Mouse (Mus musculus) embryo, embryonic 11.5 days (tissue): Measurements from ENCODE around the gene Sbf2.
"Not testable (repeated sequence)": the region's sequence is repeated elsewhere in the genome, so short reads cannot be mapped to it uniquely, and the experiment has no call there.

Experiments used
- DNase-seq: peaks from one replicate; pipeline ENCODE4 v3.0.0-alpha.2; 2012; ENCODE audit warnings: low read depth, low spot score

The Sbf2 gene

GRCm38 (mm10) chr7:110583705-110584104 is 31.0 kb downstream of the Sbf2 start:
- no peak for DNase-seq

GRCm38 (mm10) chr7:110565815-110566549 is 48.7 kb downstream of the Sbf2 start:
- DNase-seq, result no peak

GRCm38 (mm10) chr7:110561647-110562046 is 53.1 kb downstream of the Sbf2 start:
- DNase-seq, result no peak

- DNase-seq, result no peak
Measured at GRCm38 (mm10) chr7:110557001-110557400, 57.7 kb downstream of the Sbf2 start.

GRCm38 (mm10) chr7:110556221-110556620 is 58.5 kb downstream of the Sbf2 start:
- DNase-seq, result peak; percentile 2

GRCm38 (mm10) chr7:110555260-110555659 is 59.5 kb downstream of the Sbf2 start:
- DNase-seq, result no peak

- DNase-seq, result no peak
Measured at GRCm38 (mm10) chr7:110548268-110548667, 66.5 kb downstream of the Sbf2 start.

- DNase-seq, result no peak
Measured at GRCm38 (mm10) chr7:110543341-110543740, 71.4 kb downstream of the Sbf2 start.

GRCm38 (mm10) chr7:110539266-110539665 is 75.5 kb downstream of the Sbf2 start:
- no peak for DNase-seq

GRCm38 (mm10) chr7:110530295-110530694 is 84.4 kb downstream of the Sbf2 start:
- not testable (repeated sequence) for DNase-seq

- DNase-seq, result no peak
Measured at GRCm38 (mm10) chr7:110525090-110525775, 89.5 kb downstream of the Sbf2 start.

- no peak for DNase-seq
Measured at GRCm38 (mm10) chr7:110516241-110517220, 98.2 kb downstream of the Sbf2 start.

GRCm38 (mm10) chr7:110514131-110514530 is 100.6 kb downstream of the Sbf2 start:
- DNase-seq, result no peak

- DNase-seq, result no peak
Measured at GRCm38 (mm10) chr7:110498653-110499052, 116.1 kb downstream of the Sbf2 start.

GRCm38 (mm10) chr7:110491038-110491437 is 123.7 kb downstream of the Sbf2 start:
- DNase-seq, result no peak

GRCm38 (mm10) chr7:110485051-110485450 is 129.7 kb downstream of the Sbf2 start:
- DNase-seq, result no peak

- no peak for DNase-seq
Measured at GRCm38 (mm10) chr7:110470987-110471386, 143.7 kb downstream of the Sbf2 start.

GRCm38 (mm10) chr7:110463471-110463870 is 151.3 kb downstream of the Sbf2 start:
- no peak for DNase-seq

GRCm38 (mm10) chr7:110432301-110432700 is 182.4 kb downstream of the Sbf2 start:
- peak; percentile 41 for DNase-seq

GRCm38 (mm10) chr7:110416318-110416717 is 198.4 kb downstream of the Sbf2 start:
- no peak for DNase-seq

GRCm38 (mm10) chr7:110414276-110414675 is 200.4 kb downstream of the Sbf2 start:
- DNase-seq, result no peak

- no peak for DNase-seq
Measured at GRCm38 (mm10) chr7:110402092-110402491, 212.6 kb downstream of the Sbf2 start.
